Mouse (Mus musculus) c-Kit-negative CD71-positive TER-119-positive erythroid progenitor cells, embryonic 14.5 days (primary cell): ENCODE data around the gene Sh2d2a.
"Not testable (repeated sequence)": the region's sequence is repeated elsewhere in the genome, so short reads cannot be mapped to it uniquely, and the experiment has no call there.

Experiments
- DNase-seq: peaks from one replicate; pipeline ENCODE4 v3.0.0-alpha.2; 2013; ENCODE audit warnings: low read depth, low spot score

Gene Sh2d2a

GRCm38 (mm10) chr3:87846650-87847110 is at the start of gene Sh2d2a:
Gene Sh2d2a (plus strand): TSS chr3:87846755.
- no peak for DNase-seq

- DNase-seq = no peak
Observed at GRCm38 (mm10) chr3:87801681-87802080, 44.9 kb upstream of the Sh2d2a start.

GRCm38 (mm10) chr3:87804038-87804677 is 42.4 kb upstream of the Sh2d2a start:
- no peak for DNase-seq

- DNase-seq = no peak
Observed at GRCm38 (mm10) chr3:87809322-87809962, 37.1 kb upstream of the Sh2d2a start.

GRCm38 (mm10) chr3:87811297-87811696 is 35.3 kb upstream of the Sh2d2a start:
- DNase-seq = no peak

GRCm38 (mm10) chr3:87812413-87812812 is 34.1 kb upstream of the Sh2d2a start:
- no peak for DNase-seq

- DNase-seq = no peak
Observed at GRCm38 (mm10) chr3:87812873-87813272, 33.7 kb upstream of the Sh2d2a start.

- DNase-seq = no peak
Observed at GRCm38 (mm10) chr3:87816166-87816565, 30.4 kb upstream of the Sh2d2a start.

GRCm38 (mm10) chr3:87816646-87817093 is 29.9 kb upstream of the Sh2d2a start:
- peak; percentile 49 for DNase-seq

GRCm38 (mm10) chr3:87818226-87818625 is 28.3 kb upstream of the Sh2d2a start:
- DNase-seq = no peak

- DNase-seq = not testable (repeated sequence)
Observed at GRCm38 (mm10) chr3:87824206-87824605, 22.3 kb upstream of the Sh2d2a start, which contains the start of gene Pear1. Gene Pear1 (minus strand): TSS chr3:87824306.

- DNase-seq = no peak
Observed at GRCm38 (mm10) chr3:87828435-87828834, 18.1 kb upstream of the Sh2d2a start.

- no peak for DNase-seq
Observed at GRCm38 (mm10) chr3:87829025-87829424, 17.5 kb upstream of the Sh2d2a start.

GRCm38 (mm10) chr3:87832109-87832859 is 14.3 kb upstream of the Sh2d2a start:
- no peak for DNase-seq

GRCm38 (mm10) chr3:87833482-87833881 is 13.1 kb upstream of the Sh2d2a start:
- DNase-seq = no peak

GRCm38 (mm10) chr3:87838622-87839021 is 7.9 kb upstream of the Sh2d2a start:
- DNase-seq = peak; percentile 53

- no peak for DNase-seq
Observed at GRCm38 (mm10) chr3:87840858-87841257, 5.7 kb upstream of the Sh2d2a start.

- no peak for DNase-seq
Observed at GRCm38 (mm10) chr3:87844981-87845380, 1.6 kb upstream of the Sh2d2a start.

- no peak for DNase-seq
Observed at GRCm38 (mm10) chr3:87846186-87846585, 369 bp upstream of the Sh2d2a start.

- DNase-seq = no peak
Observed at GRCm38 (mm10) chr3:87847680-87848079, 1.1 kb downstream of the Sh2d2a start.

GRCm38 (mm10) chr3:87849117-87849516 is 2.6 kb downstream of the Sh2d2a start:
- no peak for DNase-seq

GRCm38 (mm10) chr3:87854795-87855568 is 8.4 kb downstream of the Sh2d2a start:
- DNase-seq = no peak
